Mouse (Mus musculus) CH12.LX (cell line): Measurements from ENCODE around the gene BC049715. TPM values are rescaled to one million over a fixed set of nuclear protein-coding genes. Genes with fewer than 3 reads are reported as not detected.

ENCODE experiments used
- DNase-seq: peaks from one replicate; pipeline ENCODE4 v3.0.0-alpha.2; 2013; ENCODE audit errors: extremely low read depth
- H3K27ac ChIP-seq: 2 replicates; pipeline ENCODE4 v1.5.1; 2012; ENCODE audit warnings: low read depth, mild to moderate bottlenecking, control low read depth, moderate library complexity; ENCODE audit not compliant: insufficient read depth
- H3K27me3 ChIP-seq: replicated peaks from 2 replicates; pipeline ENCODE3; 2012; ENCODE audit warnings: inconsistent platforms
- H3K36me3 ChIP-seq, 2 experiments: replicated peaks in 1 of 2; 2 replicates each; pipeline versions ENCODE3 to v1.6.1; 2012; ENCODE audit warnings: inconsistent platforms in 1 of 2, low read length in 1 of 2, mild to moderate bottlenecking in 1 of 2, mixed read lengths in 1 of 2, moderate library complexity in 1 of 2; ENCODE audit not compliant: control insufficient read depth in 1 of 2, insufficient read depth in 1 of 2
- H3K4me1 ChIP-seq, 2 experiments: 2 replicates each; pipeline ENCODE4 v1.6.1; 2012; ENCODE audit warnings: inconsistent platforms in 1 of 2, moderate library complexity in 1 of 2; ENCODE audit not compliant: insufficient read depth in 2 of 2, control insufficient read depth in 1 of 2
- H3K4me2 ChIP-seq: 2 replicates; pipeline ENCODE4 v1.6.1; 2012; ENCODE audit warnings: low read depth, mild to moderate bottlenecking, control low read depth; ENCODE audit not compliant: poor library complexity, insufficient read depth, severe bottlenecking
- H3K4me3 ChIP-seq, 3 experiments: fragments of 150-350 bp in 1 of 3; sonication (generic) in 1 of 3; replicated peaks in 1 of 3; 2 replicates each; pipeline versions ENCODE3 to v1.5.1; 2011 to 2012; ENCODE audit warnings: low read depth in 2 of 3, low read length in 2 of 3, mild to moderate bottlenecking in 2 of 3, moderate library complexity in 2 of 3, control low read depth in 1 of 3, improper control_type of control experiment in 1 of 3, inconsistent platforms in 1 of 3, mixed read lengths in 1 of 3; ENCODE audit not compliant: poor library complexity in 1 of 3
- H3K79me2 ChIP-seq: replicated peaks from 2 replicates; pipeline ENCODE4 v1.6.1; 2012; ENCODE audit warnings: mild to moderate bottlenecking, moderate library complexity; ENCODE audit not compliant: control insufficient read depth, poor library complexity, insufficient read depth, severe bottlenecking; ENCODE audit errors: extremely low read depth
- H3K9ac ChIP-seq: 2 replicates; pipeline ENCODE4 v1.6.1; 2012; ENCODE audit warnings: low read depth, mild to moderate bottlenecking, control low read depth, moderate library complexity; ENCODE audit not compliant: insufficient read depth
- H3K9me3 ChIP-seq: replicated peaks from 2 replicates; pipeline ENCODE3; 2012; ENCODE audit warnings: low read length, inconsistent platforms, mixed read lengths
- BHLHE40 ChIP-seq: IDR thresholded peaks from 2 replicates; pipeline ENCODE4 v1.6.1; 2011; ENCODE audit warnings: mild to moderate bottlenecking, low read depth, low read length, improper control_type of control experiment
- CHD1 ChIP-seq: IDR thresholded peaks from 2 replicates; pipeline ENCODE4 v1.6.1; 2012; ENCODE audit warnings: low read depth, low read length, improper control_type of control experiment, inconsistent platforms
- CHD2 ChIP-seq: IDR thresholded peaks from 2 replicates; pipeline ENCODE4 v1.6.1; 2011; ENCODE audit warnings: low read length, improper control_type of control experiment
- E2F4 ChIP-seq: IDR thresholded peaks from 2 replicates; pipeline ENCODE4 v1.6.1; 2011; ENCODE audit warnings: low read depth, low read length, improper control_type of control experiment; ENCODE audit not compliant: insufficient replicate concordance
- ELF1 ChIP-seq: IDR thresholded peaks from 2 replicates; pipeline ENCODE4 v1.6.1; 2014; ENCODE audit warnings: low read depth, mild to moderate bottlenecking, inconsistent platforms, low read length, improper control_type of control experiment
- EP300 ChIP-seq: IDR thresholded peaks from 2 replicates; pipeline ENCODE4 v1.6.1; 2011; ENCODE audit warnings: low read length, improper control_type of control experiment
- HCFC1 ChIP-seq: IDR thresholded peaks from 2 replicates; pipeline ENCODE4 v1.6.1; 2012; ENCODE audit warnings: low read depth, mild to moderate bottlenecking, inconsistent platforms, low read length, improper control_type of control experiment
- IRF4 ChIP-seq: IDR thresholded peaks from 2 replicates; pipeline ENCODE4 v1.6.1; 2014; ENCODE audit warnings: low read depth, mild to moderate bottlenecking, inconsistent platforms, low read length, improper control_type of control experiment
- JUN ChIP-seq: IDR thresholded peaks from 2 replicates; pipeline ENCODE4 v1.6.1; 2011; ENCODE audit warnings: low read depth, mild to moderate bottlenecking, low read length, improper control_type of control experiment, moderate library complexity; ENCODE audit not compliant: insufficient read depth
- JUND ChIP-seq: conservative IDR thresholded peaks from 2 replicates; pipeline ENCODE4 v1.6.1; 2011; ENCODE audit warnings: low read depth, low read length, improper control_type of control experiment
- KAT2A ChIP-seq: IDR thresholded peaks from 2 replicates; pipeline ENCODE4 v1.6.1; 2012; ENCODE audit warnings: low read length, improper control_type of control experiment, inconsistent platforms; ENCODE audit not compliant: insufficient replicate concordance
- MAFK ChIP-seq: IDR thresholded peaks from 2 replicates; pipeline ENCODE4 v1.6.1; 2011; ENCODE audit warnings: low read length, improper control_type of control experiment; ENCODE audit not compliant: insufficient replicate concordance
- MAX ChIP-seq: IDR thresholded peaks from 2 replicates; pipeline ENCODE4 v1.6.1; 2011; ENCODE audit warnings: low read length, improper control_type of control experiment
- MAZ ChIP-seq: IDR thresholded peaks from 2 replicates; pipeline ENCODE4 v1.6.1; 2012; ENCODE audit warnings: low read depth, mild to moderate bottlenecking, inconsistent platforms, low read length, improper control_type of control experiment, moderate library complexity
- MEF2A ChIP-seq: IDR thresholded peaks from 2 replicates; pipeline ENCODE4 v1.6.1; 2014; ENCODE audit warnings: low read depth, mild to moderate bottlenecking, inconsistent platforms, low read length, improper control_type of control experiment, borderline replicate concordance
- MXI1 ChIP-seq: IDR thresholded peaks from 2 replicates; pipeline ENCODE4 v1.6.1; 2011; ENCODE audit warnings: mild to moderate bottlenecking, low read depth, low read length, improper control_type of control experiment
- MYC ChIP-seq: IDR thresholded peaks from 2 replicates; pipeline ENCODE4 v1.6.1; 2011; ENCODE audit warnings: low read depth, mild to moderate bottlenecking, improper control_type of control experiment, low read length
- NELFE ChIP-seq: IDR thresholded peaks from 2 replicates; pipeline ENCODE4 v1.6.1; 2011; ENCODE audit warnings: low read depth, low read length, improper control_type of control experiment
- PAX5 ChIP-seq: IDR thresholded peaks from 2 replicates; pipeline ENCODE4 v1.6.1; 2012; ENCODE audit warnings: low read length, inconsistent platforms, mixed read lengths
- POLR2A ChIP-seq: IDR thresholded peaks from 2 replicates; pipeline ENCODE4 v1.6.1; 2011; ENCODE audit warnings: low read depth, mild to moderate bottlenecking, improper control_type of control experiment, low read length
- POLR2AphosphoS2 ChIP-seq: IDR thresholded peaks from 2 replicates; pipeline ENCODE4 v1.6.1; 2011; ENCODE audit warnings: low read depth, low read length, improper control_type of control experiment
- RCOR1 ChIP-seq: conservative IDR thresholded peaks from 2 replicates; pipeline ENCODE4 v1.6.1; 2012; ENCODE audit warnings: low read depth, mild to moderate bottlenecking, inconsistent platforms, low read length, improper control_type of control experiment
- SIN3A ChIP-seq: IDR thresholded peaks from 2 replicates; pipeline ENCODE4 v1.6.1; 2012; ENCODE audit warnings: low read length, improper control_type of control experiment, inconsistent platforms
- SMC3 ChIP-seq: IDR thresholded peaks from 2 replicates; pipeline ENCODE4 v1.6.1; 2011; ENCODE audit warnings: low read depth, low read length, improper control_type of control experiment
- TBP ChIP-seq: conservative IDR thresholded peaks from 2 replicates; pipeline ENCODE4 v1.6.1; 2011; ENCODE audit warnings: low read depth, low read length, improper control_type of control experiment
- TCF12 ChIP-seq: IDR thresholded peaks from 2 replicates; pipeline ENCODE4 v1.6.1; 2014; ENCODE audit warnings: low read depth, mild to moderate bottlenecking, inconsistent platforms, low read length, improper control_type of control experiment
- UBTF ChIP-seq: IDR thresholded peaks from 2 replicates; pipeline ENCODE4 v1.6.1; 2012; ENCODE audit warnings: low read depth, mild to moderate bottlenecking, inconsistent platforms, low read length, improper control_type of control experiment, moderate library complexity
- ZKSCAN1 ChIP-seq: IDR thresholded peaks from 2 replicates; pipeline ENCODE4 v1.6.1; 2012; ENCODE audit warnings: low read depth, inconsistent platforms, low read length, improper control_type of control experiment, borderline replicate concordance
- ZMIZ1 ChIP-seq: IDR thresholded peaks from 2 replicates; pipeline ENCODE4 v1.6.1; 2012; ENCODE audit warnings: low read depth, mild to moderate bottlenecking, inconsistent platforms, low read length, improper control_type of control experiment
- ZNF384 ChIP-seq: IDR thresholded peaks from 2 replicates; pipeline ENCODE4 v1.6.1; 2012; ENCODE audit warnings: low read depth, low read length, improper control_type of control experiment, inconsistent platforms
- dilution Hi-C: fragments of 300-500 bp; cut with MboI; formaldehyde crosslinking; loops from 2 replicates; pipeline ENCODE4 v1.14.3; 2020; ENCODE audit warnings: low sequenced_read_pairs; ENCODE audit not compliant: extremely low pct_unique_long_range_greater_than_20kb, extremely low pct_ligation_motif_present
- in situ Hi-C: fragments of 300-500 bp; cut with MboI; formaldehyde crosslinking; loops from 3 replicates; pipeline ENCODE4 v1.14.3; 2019; ENCODE audit warnings: low sequenced_read_pairs, low pct_ligation_motif_present, low pct_unique_long_range_greater_than_20kb, mixed read lengths
- polyA plus RNA-seq: library from polyadenylated mRNA; unstranded; fragments of >175 nt; gene quantifications from 2 replicates; pipeline ENCODE4 v1.2.1, GENCODE M21; 2012; ENCODE audit warnings: low read depth; ENCODE audit not compliant: insufficient read length
- total RNA-seq, 2 experiments: library from RNA; depleted of rRNA; stranded (reverse); fragments of 300-350 nt in 1 of 2; fragments of >200 nt in 1 of 2; gene quantifications; 2 replicates each; pipeline ENCODE4 v1.2.3; 2012 to 2014

Gene BC049715
- total and polyA plus RNA-seq, 3 experiments, result 8.8 to 13.5 (median 9.9) TPM

- Histone ChIP-seq H3K36me3 (no peaks in the 10 kb centered on the region), H3K27me3 (no peaks in the 10 kb centered on the region), H3K9me3 (no peaks in the 10 kb centered on the region), H3K9ac (peak within 1 kb of the TSS; percentile 78), H3K79me2 (peaks cover 7% of the 10 kb centered on the region)
- peak; percentile 94 for DNase-seq
- TF ChIP-seq MYC (peak; percentile 57; the same call in 1 of the 2 replicates), MAX (no peak; the same call in none of the 2 replicates), TBP (peak; percentile 99), CHD2 (peak; percentile 23; the same call in 1 of the 2 replicates), MAFK (0 out of 2 replicates have a peak, but pooled peaks have one; percentile 41), UBTF (peak; percentile 95), JUN (0 out of 2 replicates have a peak, but pooled peaks have one; percentile 14), RCOR1 (peak; percentile 99), MAZ (no peak), IRF4 (peak; percentile 64; the same call in 1 of the 2 replicates), ZMIZ1 (peak; percentile 100), NELFE (peak; percentile 100), MEF2A (peak; percentile 29; the same call in 1 of the 2 replicates), PAX5 (no peak), SMC3 (peak; percentile 3; the same call in 1 of the 2 replicates), ELF1 (peak; percentile 46; the same call in 1 of the 2 replicates), POLR2AphosphoS2 (peak; percentile 99), ZKSCAN1 (no peak), MXI1 (peak; percentile 79), CHD1 (peak; percentile 11; the same call in 1 of the 2 replicates), KAT2A (peak; percentile 27; the same call in 1 of the 2 replicates), POLR2A (peak; percentile 98), ZNF384 (peak; percentile 68), BHLHE40 (no peak), JUND (peak; percentile 41; the same call in 1 of the 2 replicates), HCFC1 (peak; percentile 85), E2F4 (peak; percentile 84; the same call in 1 of the 2 replicates), EP300 (no peak), TCF12 (peak; percentile 93), SIN3A (peak; percentile 87)
- TF ChIP-seq, all 38 proteins: peak for 24
- dilution Hi-C loops (no loop called here), in situ Hi-C loops (no loop called here)
- Histone ChIP-seq H3K27ac (peak within 1 kb of the TSS; percentile 100), H3K4me3 (peak within 1 kb of the TSS; percentile 48 to 83 (median 56)), H3K4me2 (peak within 1 kb of the TSS; percentile 95), H3K4me1 (peaks cover 2 to 35% of the 10 kb centered on the region in 2 experiments; a peak in 2 of 4 replicates)
These were observed 23.4 kb upstream of the BC049715 start, which contains the start of gene Hist4h4 for GRCm38 (mm10) chr6:136803739-136804633. Gene Hist4h4 (minus strand): TSS chr6:136804415.
